Mouse (Mus musculus) right cerebral cortex, adult 18-20 months (tissue): ENCODE results near the gene Olfr521.
"Not testable (repeated sequence)": the region's sequence is repeated elsewhere in the genome, so short reads cannot be mapped to it uniquely, and the experiment has no call there.

Experiments
- DNase-seq: peaks from one replicate; pipeline ENCODE4 v3.0.0; 2022; ENCODE audit warnings: mixed read lengths

Olfr521 gene

GRCm38 (mm10) chr7:99763207-99763606 lies at the start of gene Olfr521:
TSS of gene Olfr521 (plus strand) at chr7:99763507.
- no peak for DNase-seq

DNA sequence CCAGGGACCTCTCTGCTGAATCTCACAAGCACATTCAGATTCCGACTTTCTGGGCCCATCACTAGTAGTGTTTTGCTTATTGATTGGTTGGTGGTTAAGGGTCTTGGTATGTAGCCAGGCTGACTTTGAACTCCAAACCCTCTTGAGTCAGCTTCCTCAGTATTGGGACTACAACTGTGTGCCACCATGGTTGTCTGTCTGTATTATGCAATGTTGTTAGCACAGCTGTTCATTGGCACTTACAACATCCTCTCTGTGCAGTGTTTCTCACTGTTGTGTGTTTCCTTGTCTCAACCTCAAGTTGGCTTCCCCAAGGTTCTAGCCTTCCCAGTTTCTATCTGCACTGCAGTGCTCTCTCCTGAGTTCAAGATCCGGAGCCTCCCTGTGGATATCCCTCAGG lies 46.8 kb upstream of the Olfr521 start:
- DNase-seq, result no peak

DNA sequence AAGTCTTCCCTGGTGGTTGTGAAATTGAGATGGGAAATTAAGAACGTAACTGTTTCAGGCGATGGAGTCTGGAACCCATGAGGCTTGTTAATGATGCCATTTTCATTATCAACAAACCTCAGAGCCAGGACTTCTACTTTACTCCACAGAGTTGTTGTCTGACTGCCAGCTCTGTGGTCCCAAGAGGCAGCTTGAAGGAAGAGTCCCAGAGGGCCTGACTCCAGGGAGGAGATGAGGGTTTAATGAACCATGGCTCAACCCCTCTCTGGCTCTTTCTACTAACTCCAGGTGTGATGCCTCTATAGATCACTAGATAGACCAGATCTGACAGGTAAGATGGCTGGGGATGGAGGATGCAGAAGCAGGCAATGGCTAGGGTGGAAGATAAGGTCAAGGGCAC lies 33.3 kb upstream of the Olfr521 start, which contains the start of gene Olfr520:
Olfr520 (plus strand) TSS at position 301 of the 400 bp plus-strand sequence.
- no peak for DNase-seq

- no peak for DNase-seq
Observed at GRCm38 (mm10) chr7:99734612-99735011, 28.7 kb upstream of the Olfr521 start.

DNA sequence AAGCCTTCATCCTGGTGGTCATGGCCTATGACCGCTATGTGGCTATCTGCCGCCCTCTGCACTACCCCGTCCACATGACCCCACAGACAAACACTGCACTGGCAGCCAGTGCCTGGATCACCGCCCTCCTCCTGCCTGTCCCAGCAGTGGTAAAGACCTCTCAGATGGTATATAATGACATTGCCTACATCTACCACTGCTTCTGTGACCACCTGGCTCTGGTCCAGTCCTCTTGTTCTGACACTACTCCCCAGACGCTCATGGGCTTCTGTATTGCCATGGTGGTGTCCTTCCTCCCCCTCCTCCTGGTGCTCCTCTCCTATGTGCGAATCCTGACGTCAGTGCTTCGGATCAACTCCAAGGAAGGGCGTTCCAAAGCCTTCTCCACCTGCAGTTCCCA lies 27.8 kb upstream of the Olfr521 start:
- DNase-seq, result not testable (repeated sequence)

GRCm38 (mm10) chr7:99739276-99739675 lies 24.0 kb upstream of the Olfr521 start:
- peak; percentile 39 for DNase-seq

- no peak for DNase-seq
Observed at GRCm38 (mm10) chr7:99781385-99781784, 18.1 kb downstream of the Olfr521 start.

GRCm38 (mm10) chr7:99781916-99782315 lies 18.6 kb downstream of the Olfr521 start:
- DNase-seq, result no peak

DNA sequence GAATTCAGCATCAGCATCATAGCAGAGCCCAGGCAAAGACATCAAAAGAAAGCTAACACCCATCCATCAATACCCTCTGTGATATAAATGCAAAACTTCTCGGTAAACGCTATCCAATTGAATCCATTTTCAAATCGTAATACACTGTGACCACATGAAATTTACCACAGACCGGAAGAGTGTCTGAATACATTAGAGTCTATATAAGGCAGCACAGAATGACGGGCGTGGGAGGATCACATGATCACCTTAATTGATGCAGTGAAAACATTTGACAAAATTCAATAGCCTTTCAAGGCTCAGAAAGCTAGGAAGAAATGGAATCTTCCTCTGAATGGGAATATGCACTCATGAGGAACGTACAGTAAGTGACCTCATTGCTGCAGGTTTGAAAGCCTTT lies 20.1 kb downstream of the Olfr521 start:
- DNase-seq, result no peak

DNA sequence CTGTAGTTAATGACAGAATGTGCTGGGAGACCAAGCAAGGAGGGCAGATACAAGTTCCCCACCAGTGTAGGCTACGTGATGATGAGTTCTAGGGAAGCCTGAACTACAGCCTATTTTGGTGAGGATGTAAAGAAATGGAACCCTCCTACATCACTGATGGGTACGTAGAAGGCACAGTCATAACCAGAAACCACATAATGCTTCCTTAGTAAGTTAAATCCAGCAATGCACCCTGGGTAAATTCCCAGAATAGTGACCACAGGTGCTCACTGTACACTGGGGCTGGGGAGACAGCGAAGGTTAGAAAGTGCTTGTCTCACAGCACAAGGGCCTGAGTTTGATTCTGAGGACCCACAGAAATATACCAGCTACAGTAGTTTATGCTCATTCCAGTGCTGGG lies 22.2 kb downstream of the Olfr521 start:
- no peak for DNase-seq

DNA sequence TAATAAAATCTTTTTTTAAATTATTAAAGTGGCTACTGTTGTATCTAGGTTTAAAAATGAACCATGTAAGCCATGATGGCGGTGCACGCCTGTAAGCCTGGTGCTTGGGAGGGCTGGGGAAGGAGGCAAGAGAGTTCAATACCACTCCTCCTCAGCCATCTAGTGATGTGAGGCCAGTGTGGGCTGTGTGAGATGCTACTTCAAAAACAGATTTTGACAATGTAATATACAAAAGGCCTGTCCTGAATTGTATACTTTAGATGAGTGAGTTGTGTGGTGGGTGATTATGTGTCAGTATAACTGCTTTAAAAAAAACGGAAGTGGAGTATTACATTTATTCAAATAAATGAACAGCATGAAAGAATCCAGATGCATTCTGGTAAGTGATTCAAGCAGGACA lies 23.5 kb downstream of the Olfr521 start:
- no peak for DNase-seq

GRCm38 (mm10) chr7:99787935-99788334 lies 24.6 kb downstream of the Olfr521 start:
- DNase-seq, result no peak

DNA sequence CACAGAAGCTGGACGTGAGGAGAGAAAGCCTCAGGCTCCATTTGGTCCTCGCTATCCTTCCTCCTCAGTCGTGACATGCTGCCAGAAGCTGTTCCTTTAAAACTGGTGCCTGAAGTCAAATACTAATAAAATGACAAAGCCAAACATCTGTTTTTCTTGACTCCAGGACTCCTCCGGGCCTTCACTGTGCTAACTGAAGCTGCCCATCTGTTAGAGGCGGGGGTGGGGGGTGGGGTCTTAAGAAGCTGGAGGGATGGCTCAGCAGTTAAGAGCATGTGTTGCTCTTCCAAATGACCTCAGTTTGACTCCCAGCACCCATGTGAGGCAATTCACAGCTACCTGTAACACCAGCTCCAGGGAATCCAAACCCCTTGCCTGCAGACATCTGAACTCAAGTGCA lies 25.3 kb downstream of the Olfr521 start:
- no peak for DNase-seq

DNA sequence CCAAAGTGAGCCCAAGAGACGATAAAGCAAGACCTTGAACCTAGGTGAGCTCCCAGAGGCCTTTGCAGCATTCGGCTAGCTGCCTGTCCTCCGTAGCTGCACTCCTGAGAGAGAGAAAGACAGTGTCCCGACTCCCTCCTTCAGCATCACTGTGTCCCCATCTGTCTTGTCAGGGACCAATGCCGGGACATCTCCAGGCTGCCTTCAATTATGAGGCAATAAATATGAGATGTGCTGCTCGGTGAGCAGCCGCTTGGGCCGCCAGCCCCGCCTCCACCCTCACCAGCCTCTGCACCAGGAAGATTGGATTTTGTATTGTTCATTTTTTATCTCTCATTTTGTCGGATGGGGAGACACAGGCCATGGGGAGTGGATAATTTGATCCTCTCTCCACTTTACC lies 27.5 kb downstream of the Olfr521 start:
- DNase-seq, result no peak

DNA sequence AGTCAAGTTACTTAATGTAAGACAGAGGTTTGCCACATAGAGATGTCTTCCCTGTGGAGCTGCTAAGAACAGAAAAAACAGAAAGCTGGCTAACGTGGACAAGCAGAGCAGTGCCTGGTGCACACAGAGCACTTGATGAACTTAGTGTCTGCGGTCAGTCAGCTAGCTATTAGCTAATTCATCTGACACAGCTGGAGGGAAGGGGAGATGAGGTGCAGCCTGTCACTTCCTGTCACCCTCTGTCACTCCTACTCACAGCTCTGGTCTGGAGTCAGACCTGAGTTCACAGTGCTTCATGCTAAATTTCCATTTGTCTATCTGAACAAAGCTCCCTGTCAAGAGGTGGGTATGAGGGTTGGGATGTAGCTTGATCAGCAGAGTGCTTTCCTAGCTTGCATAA lies 30.8 kb downstream of the Olfr521 start:
- DNase-seq, result no peak

GRCm38 (mm10) chr7:99795192-99795981 lies 32.1 kb downstream of the Olfr521 start:
- no peak for DNase-seq

DNA sequence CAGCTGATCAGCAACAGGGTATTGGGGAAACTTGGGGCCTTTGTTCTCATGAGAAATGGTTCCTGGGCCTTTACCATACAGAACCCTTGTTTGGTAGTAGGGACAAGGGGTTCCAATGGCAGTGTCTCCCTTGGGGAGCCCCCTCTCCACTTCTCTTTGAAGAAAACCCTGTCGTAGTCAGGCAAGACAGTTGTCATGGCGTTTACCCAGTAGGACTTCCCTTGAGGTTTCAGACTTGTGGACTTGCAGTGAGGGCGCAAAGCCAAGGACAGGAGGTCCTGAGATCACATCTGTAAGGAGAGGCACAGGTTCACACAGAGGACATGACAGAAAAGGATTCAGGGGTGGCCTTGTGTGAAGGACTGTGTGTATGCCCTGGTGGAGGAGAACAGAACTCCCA lies 33.2 kb downstream of the Olfr521 start:
- no peak for DNase-seq

GRCm38 (mm10) chr7:99797261-99797660 lies 34.0 kb downstream of the Olfr521 start:
- no peak for DNase-seq

DNA sequence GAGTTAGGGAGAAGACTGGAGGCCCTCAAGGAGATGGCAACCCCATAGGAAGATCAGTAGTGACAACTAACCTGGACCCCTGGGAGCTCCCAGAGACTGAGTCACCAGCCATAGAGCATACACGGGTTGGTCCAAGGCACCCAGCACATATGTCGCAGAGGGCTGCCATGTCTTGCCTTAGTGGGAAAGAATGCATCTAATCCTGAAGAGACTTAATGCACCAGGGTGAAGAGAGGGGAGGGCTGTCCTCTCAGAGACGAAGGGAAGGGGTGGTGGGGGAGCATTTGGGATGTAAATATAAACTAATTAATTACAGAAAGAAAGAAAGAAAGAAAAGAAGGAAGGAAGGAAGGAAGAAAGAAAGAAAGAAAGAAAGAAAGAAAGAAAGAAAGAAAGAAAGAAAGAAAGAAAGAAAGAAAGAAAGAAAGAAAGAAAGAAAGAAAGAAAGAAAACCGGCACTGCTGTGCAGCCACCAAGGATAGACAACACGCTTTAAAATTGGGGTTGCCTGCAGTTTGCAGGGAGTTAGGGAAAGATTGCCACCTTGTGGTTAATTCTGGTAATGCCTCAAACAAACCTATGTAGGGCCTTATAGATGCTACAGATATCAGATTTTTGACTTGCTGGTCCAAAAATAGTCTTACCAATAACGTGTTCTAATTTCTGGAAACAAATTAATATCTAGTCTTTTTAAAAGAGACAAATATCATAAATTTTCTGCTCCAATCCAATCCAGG lies 34.8 kb downstream of the Olfr521 start:
- DNase-seq, result peak; percentile 69

DNA sequence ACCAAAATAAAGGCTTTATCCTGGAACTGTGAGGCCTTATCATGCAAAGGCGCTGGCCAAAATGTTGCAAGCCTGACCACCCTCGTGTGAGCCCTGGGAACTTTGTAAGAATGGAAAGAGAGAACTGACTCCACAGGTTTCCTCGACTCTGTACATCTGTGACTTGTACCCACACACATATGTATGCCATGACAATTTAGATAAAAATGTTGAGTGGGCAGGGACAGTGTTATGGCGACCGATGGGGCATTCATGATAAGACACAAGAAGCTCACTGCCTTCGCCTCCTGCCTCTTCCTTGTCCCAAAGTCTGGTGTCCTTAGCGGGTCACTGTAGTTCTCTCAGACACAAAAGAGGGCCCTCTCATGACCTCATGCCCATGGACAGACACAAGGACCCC lies 35.8 kb downstream of the Olfr521 start:
- DNase-seq, result no peak

DNA sequence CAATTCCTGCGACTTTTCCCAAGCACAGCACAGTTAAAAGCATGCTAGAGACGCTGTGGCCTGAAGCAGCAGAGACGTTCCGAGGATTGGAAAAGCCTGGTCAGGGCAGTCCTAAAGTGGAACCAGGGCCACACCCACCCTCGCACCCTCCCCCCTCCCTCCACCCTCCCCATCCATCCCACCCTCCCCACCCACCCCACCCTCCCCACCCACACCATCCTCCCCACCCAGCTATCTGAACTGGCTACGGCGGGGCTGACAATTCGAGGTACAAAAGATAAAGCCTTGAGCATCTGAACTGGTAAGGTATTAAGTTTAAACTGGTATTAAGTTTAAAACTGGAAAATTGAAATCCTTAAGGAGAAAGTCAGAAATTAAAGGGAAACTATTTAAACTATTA lies 40.2 kb downstream of the Olfr521 start:
- DNase-seq, result no peak

DNA sequence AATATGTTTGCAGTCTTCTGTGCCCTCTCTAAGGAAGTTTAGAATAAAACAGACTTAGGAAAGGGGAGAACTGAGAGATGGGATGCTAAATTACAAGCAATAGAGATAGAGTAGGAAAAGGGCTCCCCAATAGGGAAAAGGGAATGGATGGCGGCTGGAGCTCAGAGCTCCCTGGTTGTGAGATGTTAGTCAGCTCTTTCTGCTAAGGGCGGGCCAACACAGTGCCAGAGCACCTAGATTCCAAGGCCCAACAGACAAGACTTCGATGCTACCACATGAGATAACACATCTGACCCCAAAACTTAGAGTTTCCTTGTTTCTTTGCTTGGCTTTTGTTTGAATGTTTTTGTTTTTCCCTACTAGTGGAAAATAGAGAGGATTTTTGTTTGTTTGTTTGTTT lies 40.7 kb downstream of the Olfr521 start:
- DNase-seq, result not testable (repeated sequence)

DNA sequence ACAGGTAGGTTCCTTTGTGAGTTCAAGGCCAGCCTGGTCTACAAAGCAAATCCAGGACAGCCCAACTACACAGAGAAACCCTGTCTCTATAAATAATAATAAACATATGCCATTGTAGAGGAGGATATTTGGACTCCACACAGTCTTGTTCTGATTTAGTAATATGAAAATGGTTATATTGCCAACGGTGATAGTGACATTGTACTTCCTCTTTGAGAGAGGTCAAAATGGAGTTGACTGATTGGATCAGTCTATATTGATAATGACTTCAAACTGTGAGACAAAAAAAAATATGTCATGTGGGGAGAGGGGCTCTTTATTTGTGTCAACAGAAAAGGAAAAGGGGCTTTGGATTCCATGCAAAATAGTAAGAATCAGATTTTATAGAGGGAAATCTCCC lies 42.0 kb downstream of the Olfr521 start:
- no peak for DNase-seq

GRCm38 (mm10) chr7:99807043-99807442 lies 43.7 kb downstream of the Olfr521 start:
- DNase-seq, result not testable (repeated sequence)
